Mouse (Mus musculus) E14TG2a.4 (cell line): ENCODE results near the gene Olfr1461.

Experiments
- H3K27me3 ChIP-seq: 2 replicates; pipeline ENCODE4 v1.6.1; 2014; ENCODE audit warnings: low read length, control low read depth; ENCODE audit not compliant: insufficient read depth
- H3K36me3 ChIP-seq: 2 replicates; pipeline ENCODE4 v1.6.1; 2014; ENCODE audit warnings: low read length, control low read depth; ENCODE audit not compliant: insufficient read depth
- H3K4me1 ChIP-seq: replicated peaks from 2 replicates; pipeline ENCODE4 v1.6.1; 2014; ENCODE audit warnings: low read depth, low read length, control low read depth
- H3K4me3 ChIP-seq: replicated peaks from 2 replicates; pipeline ENCODE4 v1.5.1; 2014; ENCODE audit warnings: mild to moderate bottlenecking, low read length
- H3K9me3 ChIP-seq: 2 replicates; pipeline ENCODE4 v1.6.1; 2014; ENCODE audit warnings: low read length, control low read depth
- CTCF ChIP-seq: conservative IDR thresholded peaks from 2 replicates; pipeline ENCODE4 v1.5.1; 2014; ENCODE audit warnings: low read length
- NANOG ChIP-seq: IDR thresholded peaks from 2 replicates; pipeline ENCODE4 v1.6.1; 2014; ENCODE audit warnings: borderline replicate concordance, low read length, mixed read lengths
- POU5F1 ChIP-seq: IDR thresholded peaks from 2 replicates; pipeline ENCODE4 v1.6.1; 2014; ENCODE audit warnings: low read length, borderline replicate concordance

Olfr1461 gene

GRCm38 (mm10) chr19:13162700-13163099 is at the start of gene Olfr1461:
Olfr1461 (plus strand) TSS chr19:13163000.
- no peaks in the 10 kb centered on the region for H3K36me3 ChIP-seq
- no peaks in the 10 kb centered on the region for H3K4me1 ChIP-seq
- no peaks in the 10 kb centered on the region for H3K9me3 ChIP-seq
- H3K27me3 ChIP-seq = no peaks in the 10 kb centered on the region
- TF ChIP-seq POU5F1 (no peak), NANOG (no peak), CTCF (no peak)
- no peak within 1 kb of the TSS for H3K4me3 ChIP-seq

GRCm38 (mm10) chr19:13149449-13149848 is 13.4 kb upstream of the Olfr1461 start, which contains the start of gene Olfr1459:
Olfr1459 (minus strand) TSS chr19:13149549.
- TF ChIP-seq NANOG (no peak), POU5F1 (no peak), CTCF (no peak)
- no peaks in the 10 kb centered on the region for H3K27me3 ChIP-seq
- H3K36me3 ChIP-seq = no peaks in the 10 kb centered on the region
- H3K4me1 ChIP-seq = no peaks in the 10 kb centered on the region
- H3K4me3 ChIP-seq = no peak within 1 kb of the TSS
- H3K9me3 ChIP-seq = peaks cover 12% of the 10 kb centered on the region; the same call in 1 of the 2 replicates

GRCm38 (mm10) chr19:13185434-13185833 is 22.6 kb downstream of the Olfr1461 start, which contains the start of gene Olfr1462:
Olfr1462 (plus strand) TSS chr19:13185734.
- Histone ChIP-seq H3K9me3 (no peaks in the 10 kb centered on the region), H3K27me3 (no peaks in the 10 kb centered on the region)

More at GRCm38 (mm10) chr19:13185434-13185833, 22.6 kb downstream of the Olfr1461 start, which contains the start of gene Olfr1462:
- H3K36me3 ChIP-seq = no peaks in the 10 kb centered on the region
- no peaks in the 10 kb centered on the region for H3K4me1 ChIP-seq
- no peak within 1 kb of the TSS for H3K4me3 ChIP-seq
- no peak for TF ChIP-seq CTCF
- no peak for TF ChIP-seq NANOG
- no peak for TF ChIP-seq POU5F1
